Mouse (Mus musculus): Measurements from ENCODE around the gene Yif1b.
A peak's percentile ranks its signal among the peaks of the same experiment; 100 is the strongest.
"Not testable (repeated sequence)": the region's sequence is repeated elsewhere in the genome, so short reads cannot be mapped to it uniquely, and the experiment has no call there.

Yif1b gene

GRCm38 (mm10) chr7:29238019-29238967 lies at the start of gene Yif1b:
Yif1b (plus strand) TSS chr7:29238329.
- peak; percentile 98 for DNase-seq

GRCm38 (mm10) chr7:29194230-29194629 lies 43.9 kb upstream of the Yif1b start:
- DNase-seq = not testable (repeated sequence)

GRCm38 (mm10) chr7:29202577-29202976 lies 35.6 kb upstream of the Yif1b start:
- DNase-seq = no peak

GRCm38 (mm10) chr7:29211013-29211412 lies 27.1 kb upstream of the Yif1b start:
- DNase-seq = not testable (repeated sequence)

GRCm38 (mm10) chr7:29211415-29212198 lies 26.5 kb upstream of the Yif1b start:
- DNase-seq = no peak

- DNase-seq = no peak
These were observed 25.8 kb upstream of the Yif1b start for GRCm38 (mm10) chr7:29212199-29212765.

GRCm38 (mm10) chr7:29212775-29213560 lies 25.2 kb upstream of the Yif1b start:
- DNase-seq = not testable (repeated sequence)

- no peak for DNase-seq
These were observed 24.4 kb upstream of the Yif1b start, which contains the start of gene Catsperg1 for GRCm38 (mm10) chr7:29213675-29214082. Catsperg1 (minus strand) TSS chr7:29214035.

- no peak for DNase-seq
These were observed 23.9 kb upstream of the Yif1b start for GRCm38 (mm10) chr7:29214236-29214635.

- DNase-seq = no peak
These were observed 23.3 kb upstream of the Yif1b start for GRCm38 (mm10) chr7:29214846-29215245.

GRCm38 (mm10) chr7:29224756-29225394 lies 13.3 kb upstream of the Yif1b start:
- DNase-seq = peak; percentile 41

GRCm38 (mm10) chr7:29225520-29225919 lies 12.6 kb upstream of the Yif1b start:
- DNase-seq = peak; percentile 36

- no peak for DNase-seq
These were observed 9.9 kb upstream of the Yif1b start for GRCm38 (mm10) chr7:29228202-29228601.

GRCm38 (mm10) chr7:29230560-29230959 lies 7.6 kb upstream of the Yif1b start:
- DNase-seq = no peak

GRCm38 (mm10) chr7:29231517-29231916 lies 6.6 kb upstream of the Yif1b start:
- no peak for DNase-seq

- DNase-seq = no peak
These were observed 5.7 kb upstream of the Yif1b start, which contains the start of gene Kcnk6 for GRCm38 (mm10) chr7:29232247-29233013. Kcnk6 (minus strand) TSS chr7:29232515.

GRCm38 (mm10) chr7:29233745-29234144 lies 4.4 kb upstream of the Yif1b start:
- no peak for DNase-seq

- DNase-seq = no peak
These were observed 3.5 kb upstream of the Yif1b start for GRCm38 (mm10) chr7:29234661-29235060.

GRCm38 (mm10) chr7:29236593-29236992 lies 1.5 kb upstream of the Yif1b start:
- no peak for DNase-seq

- DNase-seq = not testable (repeated sequence)
These were observed 533 bp upstream of the Yif1b start for GRCm38 (mm10) chr7:29237596-29237995.

Measured in right cerebral cortex, adult 18-20 months (tissue).